Mouse (Mus musculus) limb, embryonic 10.5 days (tissue): ENCODE results near the gene Stard10. TPM values are rescaled to one million over a fixed set of nuclear protein-coding genes. Genes with fewer than 3 reads are reported as not detected.

ENCODE experiments used
- DNase-seq: peaks from one replicate; pipeline ENCODE4 v3.0.0-alpha.2; 2017; ENCODE audit warnings: low spot score
- H3K27ac ChIP-seq: fragments of 300-500 bp; sonication (generic); 2 replicates; pipeline ENCODE4 v1.5.1; 2016; ENCODE audit warnings: mild to moderate bottlenecking
- H3K27me3 ChIP-seq: fragments of 300-500 bp; sonication (generic); 2 replicates; pipeline ENCODE4 v1.6.1; 2016; ENCODE audit warnings: low read depth, mild to moderate bottlenecking; ENCODE audit not compliant: poor library complexity, severe bottlenecking
- H3K36me3 ChIP-seq: fragments of 300-500 bp; sonication (generic); 2 replicates; pipeline ENCODE4 v1.6.1; 2016; ENCODE audit warnings: mild to moderate bottlenecking, moderate library complexity
- H3K4me1 ChIP-seq: fragments of 300-500 bp; sonication (generic); 2 replicates; pipeline ENCODE4 v1.6.1; 2016
- H3K4me3 ChIP-seq: fragments of 300-500 bp; sonication (generic); 2 replicates; pipeline ENCODE4 v1.5.1; 2016; ENCODE audit warnings: mild to moderate bottlenecking, moderate library complexity
- H3K9me3 ChIP-seq: fragments of 300-500 bp; sonication (generic); replicated peaks from 2 replicates; pipeline ENCODE4 v1.6.1; 2016; ENCODE audit warnings: mild to moderate bottlenecking
- WGBS: fragments of 180-500 bp; shearing (Covaris S2); methylation state at CpG from one replicate; pipeline ENCODE4 v1.1.7; 2016; 5-methylcytosine and 5-hydroxymethylcytosine counted together
- polyA plus RNA-seq: library from polyadenylated mRNA; unstranded; fragments of >200 nt; fragmentation: Nextera tagmentation; extraction: Ambion mirVana; gene quantifications from 2 replicates; pipeline ENCODE4 v1.2.1, GENCODE M21; 2016

Stard10 gene
- polyA plus RNA-seq, 1 experiment from 2014 or later, result 11.7 TPM

- H3K4me3 ChIP-seq, result peak within 1 kb of the TSS; percentile 67
- H3K27ac ChIP-seq, result peak within 1 kb of the TSS; percentile 77
- no peaks in the 10 kb centered on the region for H3K9me3 ChIP-seq
- H3K27me3 ChIP-seq, result peaks cover 44% of the 10 kb centered on the region
- WGBS, result under 1% methylated on average over 35 of the region's 35 CpGs
- no peaks in the 10 kb centered on the region for H3K36me3 ChIP-seq
- H3K4me1 ChIP-seq, result peaks cover 61% of the 10 kb centered on the region
- peak; percentile 79 for DNase-seq
Observed at GRCm38 (mm10) chr7:101347767-101348270, 30.9 kb downstream of the Stard10 start, which contains the start of gene Arap1. Gene Arap1 (plus strand): TSS chr7:101348067.

DNA sequence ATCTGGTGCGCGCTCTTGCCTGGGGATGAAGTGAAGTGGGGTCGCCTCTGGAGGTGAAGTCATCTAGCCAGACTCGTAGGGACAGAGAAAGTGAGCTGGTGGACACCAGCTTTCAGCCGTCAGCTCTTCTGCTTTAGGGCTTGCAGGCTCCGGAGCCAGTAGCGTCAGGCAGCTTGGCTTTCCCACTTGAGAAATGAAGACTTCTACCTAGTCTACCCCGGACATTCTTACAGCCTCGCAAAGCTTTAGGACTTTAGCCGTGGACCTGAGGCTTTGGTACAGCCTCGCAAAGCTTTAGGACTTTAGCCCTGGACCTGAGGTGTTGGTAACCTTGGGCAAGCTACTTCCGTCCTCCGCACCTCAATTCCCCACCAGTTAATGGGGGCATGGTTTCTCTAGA is 31.4 kb downstream of the Stard10 start:
- H3K4me1 ChIP-seq, result peaks cover 61% of the 10 kb centered on the region
- 3% methylated on average over 13 of the region's 13 CpGs for WGBS
- H3K27ac ChIP-seq, result peak overlapping the region; percentile 77
- DNase-seq, result no peak
- peak overlapping the region; percentile 67 for H3K4me3 ChIP-seq
- no peaks in the 10 kb centered on the region for H3K36me3 ChIP-seq
- peaks cover 44% of the 10 kb centered on the region for H3K27me3 ChIP-seq
- no peaks in the 10 kb centered on the region for H3K9me3 ChIP-seq

DNA sequence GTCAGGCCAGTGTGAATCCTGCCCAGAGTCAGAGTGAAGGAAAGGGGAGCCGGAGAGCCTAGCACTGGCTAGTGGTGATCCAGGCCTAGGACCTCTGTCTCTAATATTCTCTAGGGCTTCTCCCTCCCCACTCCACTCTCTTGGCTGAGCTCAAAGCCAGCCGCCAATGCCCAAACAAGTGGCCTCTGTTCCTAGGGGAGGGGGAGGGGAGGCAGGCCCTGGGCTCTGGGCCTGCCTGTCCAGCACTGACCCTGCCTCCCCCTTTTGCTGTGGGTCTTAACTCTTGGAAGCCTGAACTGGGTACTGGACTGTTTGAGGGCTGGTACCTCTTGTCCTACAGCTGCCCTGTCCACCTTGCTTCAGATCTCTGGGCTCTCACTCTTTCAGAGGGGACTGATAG is 33.0 kb downstream of the Stard10 start:
- H3K4me1 ChIP-seq, result peaks cover 62% of the 10 kb centered on the region
- H3K27me3 ChIP-seq, result peaks cover 44% of the 10 kb centered on the region
- peak overlapping the region; percentile 67; the same call in 1 of the 2 replicates for H3K4me3 ChIP-seq
- peak overlapping the region; percentile 44; the same call in 1 of the 2 replicates for H3K27ac ChIP-seq
- no peak for DNase-seq
- no peaks in the 10 kb centered on the region for H3K9me3 ChIP-seq
- no peaks in the 10 kb centered on the region for H3K36me3 ChIP-seq
- 51% methylated on average over 2 of the region's 2 CpGs for WGBS

- WGBS, result 85% methylated on average over 4 of the region's 4 CpGs
- Histone ChIP-seq H3K4me3 (no peak overlapping the region), H3K27me3 (peaks cover 25% of the 10 kb centered on the region), H3K4me1 (peaks cover 53% of the 10 kb centered on the region), H3K27ac (no peak overlapping the region), H3K9me3 (no peaks in the 10 kb centered on the region), H3K36me3 (no peaks in the 10 kb centered on the region)
- DNase-seq, result no peak
Observed at GRCm38 (mm10) chr7:101352404-101352803, 35.5 kb downstream of the Stard10 start.

- no peak overlapping the region for H3K4me3 ChIP-seq
- no peak for DNase-seq
- H3K4me1 ChIP-seq, result peaks cover 35% of the 10 kb centered on the region
- WGBS, result 82% methylated on average over 5 of the region's 5 CpGs
- no peak overlapping the region for H3K27ac ChIP-seq
- no peaks in the 10 kb centered on the region for H3K9me3 ChIP-seq
- H3K27me3 ChIP-seq, result peaks cover 9% of the 10 kb centered on the region
- H3K36me3 ChIP-seq, result no peaks in the 10 kb centered on the region
Observed at GRCm38 (mm10) chr7:101354423-101354822, 37.5 kb downstream of the Stard10 start.

DNA sequence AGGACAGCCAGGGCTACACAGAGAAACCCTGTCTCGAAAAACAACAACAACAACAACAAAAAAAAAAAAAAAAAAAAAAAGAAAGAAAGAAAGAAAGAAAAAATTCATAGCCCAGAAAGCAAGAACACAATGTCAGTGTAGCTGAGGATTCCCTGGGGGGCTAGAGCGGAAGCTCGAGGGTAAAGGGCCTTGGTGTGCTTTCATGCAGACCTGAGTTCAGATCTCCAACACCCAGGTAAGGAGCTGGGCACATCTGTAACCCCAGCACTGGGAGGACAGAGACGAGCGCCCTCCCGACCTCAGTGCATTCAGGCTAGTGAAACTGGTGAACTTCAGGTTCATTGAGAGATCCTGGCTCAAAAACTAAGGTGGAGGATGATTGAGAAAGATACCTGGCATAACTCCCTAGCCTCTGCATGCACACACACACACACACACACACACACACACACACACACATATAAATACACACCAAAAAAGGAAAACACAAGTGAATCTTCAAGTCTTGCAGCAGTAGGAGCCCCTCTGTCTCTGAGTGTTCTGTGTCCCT is 38.7 kb downstream of the Stard10 start:
- H3K36me3 ChIP-seq, result no peaks in the 10 kb centered on the region
- peaks cover 31% of the 10 kb centered on the region for H3K4me1 ChIP-seq
- 0 out of 2 replicates have a peak, but pooled peaks cover 3% of the 10 kb centered on the region for H3K27me3 ChIP-seq
- WGBS, result 89% methylated on average over 6 of the region's 6 CpGs
- H3K27ac ChIP-seq, result no peak overlapping the region
- no peaks in the 10 kb centered on the region for H3K9me3 ChIP-seq
- H3K4me3 ChIP-seq, result no peak overlapping the region
- DNase-seq, result no peak

DNA sequence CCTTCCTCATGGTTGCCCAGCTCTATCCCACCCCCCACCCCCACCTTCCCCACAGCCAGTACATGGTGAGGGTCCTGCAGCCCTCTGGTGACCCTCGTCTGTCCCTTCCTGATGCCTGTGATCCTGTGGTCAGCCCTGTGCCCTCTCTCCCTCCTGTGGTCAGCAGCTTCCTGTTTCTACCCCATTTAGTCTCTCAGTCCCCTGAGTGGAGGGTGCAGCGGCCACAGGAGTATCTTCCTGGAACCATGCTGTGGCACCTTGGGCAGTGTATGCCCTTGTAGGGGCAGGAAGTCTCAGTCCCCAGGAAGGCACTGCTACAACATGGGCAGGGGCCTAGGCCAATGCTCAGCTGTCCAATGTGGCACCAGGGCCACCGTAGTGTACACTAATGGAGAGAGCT is 40.0 kb downstream of the Stard10 start:
- 64% methylated on average over 3 of the region's 3 CpGs for WGBS
- peak overlapping the region; percentile 48; the same call in 1 of the 2 replicates for H3K27ac ChIP-seq
- DNase-seq, result no peak

DNA sequence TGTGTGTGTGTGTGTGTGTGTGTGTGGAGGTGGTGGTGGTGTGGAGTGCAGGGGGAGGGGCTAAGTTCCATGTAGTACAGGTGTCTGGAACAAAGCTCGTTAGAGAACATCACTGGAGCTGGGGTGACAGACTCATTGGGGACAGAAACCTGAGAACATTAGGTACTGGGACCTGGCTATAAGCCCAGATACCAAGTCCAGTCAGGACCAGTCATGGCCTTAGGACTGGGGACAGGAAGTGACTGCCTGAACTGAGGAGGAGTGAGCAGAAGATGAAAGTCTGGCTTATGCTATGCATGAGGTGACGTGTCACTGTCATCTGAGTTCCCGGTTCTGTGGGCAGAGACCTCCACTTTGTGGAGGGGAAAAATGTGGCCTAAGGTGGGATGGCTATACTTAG is 43.5 kb downstream of the Stard10 start:
- WGBS, result 80% methylated on average over 3 of the region's 3 CpGs
- H3K4me1 ChIP-seq, result peaks cover 28% of the 10 kb centered on the region
- no peak for DNase-seq

More for the DNA sequence above, 40.0 kb downstream of the Stard10 start:
- Histone ChIP-seq H3K27me3 (0 out of 2 replicates have a peak, but pooled peaks cover 3% of the 10 kb centered on the region), H3K4me1 (peaks cover 37% of the 10 kb centered on the region), H3K9me3 (no peaks in the 10 kb centered on the region), H3K4me3 (no peak overlapping the region), H3K36me3 (no peaks in the 10 kb centered on the region)

GRCm38 (mm10) chr7:101361021-101361420 is 44.1 kb downstream of the Stard10 start:
- no peak overlapping the region; the same call in 1 of the 2 replicates for H3K27ac ChIP-seq
- no peak overlapping the region for H3K4me3 ChIP-seq
- no peaks in the 10 kb centered on the region for H3K36me3 ChIP-seq
- no peaks in the 10 kb centered on the region for H3K9me3 ChIP-seq
- no peaks in the 10 kb centered on the region for H3K27me3 ChIP-seq
- 87% methylated on average over 4 of the region's 4 CpGs for WGBS
- DNase-seq, result no peak
- peaks cover 28% of the 10 kb centered on the region for H3K4me1 ChIP-seq

More for the DNA sequence above, 43.5 kb downstream of the Stard10 start:
- Histone ChIP-seq H3K36me3 (no peaks in the 10 kb centered on the region), H3K27ac (no peak overlapping the region), H3K9me3 (no peaks in the 10 kb centered on the region), H3K4me3 (no peak overlapping the region), H3K27me3 (no peaks in the 10 kb centered on the region)

- DNase-seq, result no peak
- Histone ChIP-seq H3K4me1 (peaks cover 20% of the 10 kb centered on the region), H3K27ac (peak overlapping the region; percentile 1; the same call in 1 of the 2 replicates), H3K9me3 (no peaks in the 10 kb centered on the region), H3K36me3 (no peaks in the 10 kb centered on the region), H3K27me3 (no peaks in the 10 kb centered on the region), H3K4me3 (no peak overlapping the region)
- 67% methylated on average over 4 of the region's 4 CpGs for WGBS
Observed at GRCm38 (mm10) chr7:101361767-101362166, 44.9 kb downstream of the Stard10 start.

- 75% methylated on average over 5 of the region's 5 CpGs for WGBS
- no peak overlapping the region for H3K4me3 ChIP-seq
- no peaks in the 10 kb centered on the region for H3K36me3 ChIP-seq
- H3K27ac ChIP-seq, result no peak overlapping the region
- H3K27me3 ChIP-seq, result no peaks in the 10 kb centered on the region
- DNase-seq, result no peak
- no peaks in the 10 kb centered on the region for H3K9me3 ChIP-seq
- H3K4me1 ChIP-seq, result peaks cover 12% of the 10 kb centered on the region
Observed at GRCm38 (mm10) chr7:101362791-101363191, 45.9 kb downstream of the Stard10 start.

DNA sequence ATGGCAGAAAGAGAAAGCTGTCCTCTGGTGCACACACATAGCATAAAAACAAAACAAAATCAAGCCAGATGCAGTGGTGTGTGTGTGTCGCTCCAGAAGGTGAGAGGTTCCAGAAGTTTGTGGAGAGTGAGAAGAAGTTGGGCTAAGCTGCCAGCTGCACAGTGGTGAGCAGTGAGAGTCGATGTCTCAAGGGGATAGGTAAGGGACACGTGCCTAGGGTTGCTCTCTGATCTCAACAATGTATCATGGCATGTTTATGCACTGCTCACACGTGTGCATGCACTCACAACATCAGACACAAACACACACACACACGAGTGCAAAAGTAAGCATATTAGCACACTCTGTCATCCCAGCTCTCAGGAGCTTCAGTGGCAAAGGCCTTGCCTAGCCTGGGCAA is 47.0 kb downstream of the Stard10 start:
- no peak for DNase-seq
- H3K36me3 ChIP-seq, result no peaks in the 10 kb centered on the region
- WGBS, result 82% methylated on average over 5 of the region's 5 CpGs

DNA sequence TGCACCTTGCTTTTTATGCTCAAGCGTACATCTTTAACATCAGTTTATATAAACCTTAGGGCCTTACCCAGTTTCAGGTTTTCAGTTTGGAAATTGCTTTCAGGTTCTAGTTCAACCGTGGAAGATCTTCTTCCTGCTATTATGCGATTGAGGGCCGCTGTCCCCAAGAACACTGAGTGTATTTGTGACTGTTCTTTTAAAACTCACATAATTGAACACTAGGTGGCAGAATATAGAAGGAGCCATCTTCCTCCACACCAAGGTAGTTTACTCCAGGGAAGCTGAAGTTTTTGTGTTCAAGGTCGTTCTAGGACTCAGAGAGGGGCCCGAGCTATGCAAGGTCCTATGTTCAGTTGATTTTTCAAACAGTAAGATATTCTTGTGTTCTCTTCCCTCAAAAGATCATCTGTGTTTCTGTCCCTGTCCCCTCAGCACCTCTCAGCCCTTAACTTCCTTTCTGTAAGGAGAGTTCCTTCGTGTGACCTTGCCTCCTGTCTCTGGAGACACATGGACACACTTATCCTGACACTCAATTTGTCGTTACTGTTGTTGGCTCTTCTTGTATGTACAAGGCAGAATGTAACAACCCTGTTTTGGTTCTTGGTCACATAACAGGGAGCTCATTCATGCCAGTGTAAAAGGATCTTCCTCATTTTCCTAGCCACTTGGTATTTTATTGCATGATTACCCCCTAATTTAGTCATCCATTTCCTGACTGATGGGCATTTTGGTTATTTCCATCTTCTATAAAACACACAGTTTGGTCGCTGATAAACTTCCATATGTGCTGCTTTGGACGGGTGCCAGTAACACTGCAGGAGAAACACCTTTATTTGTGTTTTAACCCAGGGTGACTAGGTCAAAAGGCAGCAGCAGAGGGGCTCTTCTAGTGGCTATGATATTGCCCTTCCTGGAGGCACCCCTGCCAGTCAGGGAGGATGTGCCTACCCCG is 51.3 kb downstream of the Stard10 start:
- WGBS, result 70% methylated on average over 11 of the region's 11 CpGs
- no peaks in the 10 kb centered on the region for H3K27me3 ChIP-seq

More for the DNA sequence above, 47.0 kb downstream of the Stard10 start:
- Histone ChIP-seq H3K9me3 (no peaks in the 10 kb centered on the region), H3K4me1 (peaks cover 12% of the 10 kb centered on the region), H3K27ac (no peak overlapping the region), H3K27me3 (no peaks in the 10 kb centered on the region), H3K4me3 (no peak overlapping the region)

More for the DNA sequence above, 51.3 kb downstream of the Stard10 start:
- H3K4me3 ChIP-seq, result no peak overlapping the region
- 0 out of 2 replicates have a peak, but pooled peaks cover 7% of the 10 kb centered on the region for H3K4me1 ChIP-seq
- H3K27ac ChIP-seq, result no peak overlapping the region
- H3K36me3 ChIP-seq, result no peaks in the 10 kb centered on the region
- no peak for DNase-seq
- H3K9me3 ChIP-seq, result no peaks in the 10 kb centered on the region
